Mouse (Mus musculus) layer of hippocampus, adult 2 months (tissue): ENCODE measurements around the gene Klhdc9. TPM values are rescaled to one million over a fixed set of nuclear protein-coding genes. Genes with fewer than 3 reads are reported as not detected.
"Not testable (repeated sequence)": the region's sequence is repeated elsewhere in the genome, so short reads cannot be mapped to it uniquely, and the experiment has no call there.

Experiments
- DNase-seq, 2 experiments: peaks; one replicate each; pipeline ENCODE4 v3.0.0; 2022; ENCODE audit warnings: low spot score in 2 of 2
- H3K27ac ChIP-seq: fragments of 200-600 bp; 2 replicates; pipeline ENCODE4 v1.8.1; 2022
- H3K4me3 ChIP-seq: fragments of 200-600 bp; 2 replicates; pipeline ENCODE4 v1.8.1; 2022; ENCODE audit warnings: mild to moderate bottlenecking
- CTCF ChIP-seq: fragments of 200-600 bp; conservative IDR thresholded peaks from 2 replicates; pipeline ENCODE4 v1.8.1; 2022; ENCODE audit warnings: antibody characterized with exemption, mild to moderate bottlenecking, moderate library complexity
- total RNA-seq, 2 experiments: library from RNA; stranded (reverse); gene quantifications; 2 replicates each; pipeline ENCODE4 v1.2.3; 2021

Klhdc9 gene
- total RNA-seq, 2 experiments from 2014 or later, result 7.7 to 8.7 TPM

DNA sequence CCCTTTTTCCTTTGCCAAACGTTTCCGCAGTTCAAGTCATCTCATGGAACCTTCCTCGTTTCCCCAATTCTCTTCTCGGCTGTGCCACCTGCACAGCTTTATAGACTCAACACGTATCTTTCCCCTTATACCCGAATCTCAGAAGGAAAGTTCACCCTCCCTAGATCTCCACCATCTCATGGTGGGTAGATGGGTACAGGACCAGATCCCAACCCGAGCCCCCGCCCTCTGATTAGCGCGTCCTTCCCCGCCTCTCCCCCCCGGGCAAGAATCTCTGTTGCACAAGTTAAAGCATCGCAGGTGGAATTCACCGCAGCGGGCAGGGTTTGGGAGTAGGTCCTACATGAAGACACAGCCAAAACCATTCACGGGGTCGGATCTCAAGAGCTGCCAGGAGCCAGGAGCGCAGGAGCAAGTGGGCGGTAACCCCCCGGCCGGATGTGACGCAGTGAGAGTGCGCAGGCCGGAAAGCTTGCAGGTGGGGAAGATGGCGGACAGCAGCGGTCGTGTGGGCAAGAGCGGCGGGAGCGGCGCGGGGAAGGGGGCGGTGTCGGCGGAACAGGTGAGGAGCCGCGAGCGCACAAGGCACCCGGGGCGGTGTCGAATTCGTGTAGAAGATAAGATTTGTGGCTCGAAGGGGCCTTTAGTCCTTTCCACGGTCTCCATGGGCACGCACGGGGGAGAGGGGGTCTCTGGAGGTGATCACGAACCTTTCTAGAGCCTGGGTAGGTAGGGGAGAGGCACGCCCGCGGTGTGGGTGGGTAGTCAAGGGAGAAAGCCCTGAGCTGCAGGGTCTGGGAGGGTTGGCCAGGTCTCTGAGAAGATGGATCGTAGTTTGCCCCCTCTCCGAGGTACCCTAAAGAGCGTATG, 15.1 kb downstream of the Klhdc9 start, which contains the start of the genes Nit1 and Pfdn2:
TSS of gene Nit1 (minus strand) at position 422 of the 870 bp plus-strand sequence.
TSS of gene Pfdn2 (plus strand) at position 446 of the 870 bp plus-strand sequence.
- Histone ChIP-seq H3K27ac (peak within 1 kb of the TSS; percentile 86), H3K4me3 (peak within 1 kb of the TSS; percentile 96)
- peak; percentile 91 to 94 for DNase-seq
- TF ChIP-seq CTCF, result no peak

DNA sequence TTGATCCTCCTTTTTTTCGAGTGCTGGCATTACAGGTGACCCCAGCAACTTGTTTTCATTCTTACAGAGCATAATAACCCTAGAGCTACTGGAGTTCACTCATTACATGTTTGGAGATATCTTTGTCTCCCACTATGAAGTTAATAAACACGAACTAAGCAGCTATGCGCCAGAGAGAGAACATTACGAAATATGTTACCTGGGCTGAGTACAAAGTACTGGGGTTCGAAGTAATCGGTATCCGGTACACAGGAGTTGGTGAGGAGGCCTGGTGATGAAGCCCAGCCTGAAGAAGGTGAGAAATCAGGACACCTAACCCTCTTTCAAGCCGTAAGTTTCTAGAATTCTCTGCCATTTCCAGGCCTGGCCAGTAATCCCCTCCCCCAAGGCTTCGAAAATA, 15.9 kb downstream of the Klhdc9 start:
- no peak for DNase-seq

DNA sequence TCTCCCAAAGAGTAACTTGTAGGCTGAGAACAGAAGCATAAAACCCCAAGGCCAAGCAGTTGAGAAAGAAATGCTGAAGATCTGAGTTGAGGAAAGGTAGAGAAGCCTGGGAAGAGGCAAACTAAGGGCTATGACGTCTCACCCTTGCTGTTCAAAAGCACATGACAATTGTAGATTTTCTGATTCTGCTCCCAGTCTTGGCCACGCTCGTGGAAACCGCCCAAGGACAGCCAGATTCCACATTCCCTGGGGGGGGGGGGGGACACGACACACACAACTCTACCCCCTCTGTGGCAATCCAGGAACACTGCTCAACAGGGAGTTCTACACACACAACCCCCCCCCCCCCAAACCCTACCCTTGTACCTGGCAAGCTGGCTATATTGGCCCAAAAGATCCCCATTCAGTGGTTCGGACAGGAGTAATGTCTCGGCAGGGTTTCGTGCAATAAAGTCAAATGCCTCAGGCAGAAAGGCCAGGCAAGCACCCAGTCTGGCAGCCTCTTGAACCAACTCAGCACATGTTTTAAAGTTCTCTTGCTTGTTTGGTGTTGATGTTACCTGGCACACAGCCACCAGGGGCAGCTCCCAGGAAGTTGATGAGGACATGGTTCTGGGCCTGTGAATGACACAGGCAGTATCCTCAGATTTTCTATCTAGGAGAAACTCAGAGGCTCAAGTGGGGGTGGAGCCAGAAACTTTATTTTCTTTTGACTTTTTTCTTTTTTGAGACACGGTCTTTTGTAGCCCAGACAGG, 16.5 kb downstream of the Klhdc9 start:
- TF ChIP-seq CTCF, result no peak
- DNase-seq, result no peak
- Histone ChIP-seq H3K27ac (no peak overlapping the region), H3K4me3 (peak overlapping the region; percentile 96)

More for the DNA sequence above, 15.9 kb downstream of the Klhdc9 start:
- TF ChIP-seq CTCF, result no peak
- peak overlapping the region; percentile 86 for H3K27ac ChIP-seq
- H3K4me3 ChIP-seq, result peak overlapping the region; percentile 96

DNA sequence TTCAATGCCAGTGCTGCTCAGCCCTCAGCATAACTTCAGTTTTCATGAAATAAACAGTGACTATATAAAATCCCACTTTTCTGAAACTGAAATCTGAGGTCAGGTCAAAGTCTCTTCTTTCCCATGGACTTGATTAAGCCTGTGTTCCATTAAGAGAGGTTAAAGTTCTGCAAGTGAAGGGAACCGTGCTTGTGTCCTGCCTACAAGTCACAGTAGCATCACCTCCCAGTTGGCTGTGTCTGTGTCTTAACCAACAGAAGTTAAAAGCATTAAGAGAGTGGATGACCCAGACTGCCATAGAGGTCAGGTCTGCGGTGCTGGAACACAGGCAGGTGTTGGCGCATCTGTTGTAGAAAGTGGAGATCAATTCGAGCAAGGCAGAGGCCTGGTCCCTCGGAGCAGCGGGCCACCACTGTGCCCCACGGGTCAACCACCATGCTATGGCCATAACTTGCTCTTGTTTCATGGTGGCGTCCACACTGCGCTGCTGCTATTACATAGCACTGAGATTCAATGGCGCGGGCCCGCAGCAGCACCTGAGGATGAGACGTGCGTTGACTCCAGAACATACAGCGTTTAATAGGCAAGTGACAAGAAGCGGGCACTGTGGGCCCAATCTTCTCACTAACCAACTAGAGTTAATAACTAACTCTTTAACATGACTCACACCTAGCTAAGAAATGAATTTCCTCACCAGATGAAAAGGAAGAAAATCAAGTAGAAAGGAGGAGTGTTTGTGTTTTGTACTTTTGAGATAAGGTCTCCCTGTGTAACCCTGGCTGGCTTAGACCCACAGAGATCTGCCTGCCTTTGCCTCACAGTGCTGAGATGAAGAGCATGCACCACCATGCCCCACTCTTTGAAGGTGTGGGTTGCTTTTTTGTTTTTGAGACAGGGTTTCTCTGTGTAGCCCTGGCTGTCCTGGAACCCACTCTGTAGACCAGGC, 18.1 kb downstream of the Klhdc9 start:
- no peak overlapping the region for H3K27ac ChIP-seq
- TF ChIP-seq CTCF, result no peak
- no peak for DNase-seq
- H3K4me3 ChIP-seq, result no peak overlapping the region

DNA sequence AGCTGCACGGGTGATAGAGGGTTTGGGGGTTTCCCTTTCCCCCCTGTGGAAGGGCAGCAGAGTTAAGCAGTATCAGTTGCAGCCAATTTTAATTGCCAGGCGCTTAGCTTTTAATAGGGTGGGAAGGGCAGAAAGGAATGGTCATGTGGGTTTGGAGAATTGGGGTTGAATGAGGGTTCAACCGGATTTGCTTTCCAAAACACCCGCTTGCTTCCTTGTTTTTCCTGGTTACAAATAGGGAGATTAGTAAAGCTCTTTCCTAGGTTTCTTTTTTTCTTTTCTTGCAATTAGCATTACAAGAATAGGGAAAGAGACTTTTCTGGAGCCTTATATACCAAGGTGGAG, 30.4 kb downstream of the Klhdc9 start:
- no peak for DNase-seq
- Histone ChIP-seq H3K4me3 (peak overlapping the region; percentile 95), H3K27ac (peak overlapping the region; percentile 94)
- TF ChIP-seq CTCF, result no peak

DNA sequence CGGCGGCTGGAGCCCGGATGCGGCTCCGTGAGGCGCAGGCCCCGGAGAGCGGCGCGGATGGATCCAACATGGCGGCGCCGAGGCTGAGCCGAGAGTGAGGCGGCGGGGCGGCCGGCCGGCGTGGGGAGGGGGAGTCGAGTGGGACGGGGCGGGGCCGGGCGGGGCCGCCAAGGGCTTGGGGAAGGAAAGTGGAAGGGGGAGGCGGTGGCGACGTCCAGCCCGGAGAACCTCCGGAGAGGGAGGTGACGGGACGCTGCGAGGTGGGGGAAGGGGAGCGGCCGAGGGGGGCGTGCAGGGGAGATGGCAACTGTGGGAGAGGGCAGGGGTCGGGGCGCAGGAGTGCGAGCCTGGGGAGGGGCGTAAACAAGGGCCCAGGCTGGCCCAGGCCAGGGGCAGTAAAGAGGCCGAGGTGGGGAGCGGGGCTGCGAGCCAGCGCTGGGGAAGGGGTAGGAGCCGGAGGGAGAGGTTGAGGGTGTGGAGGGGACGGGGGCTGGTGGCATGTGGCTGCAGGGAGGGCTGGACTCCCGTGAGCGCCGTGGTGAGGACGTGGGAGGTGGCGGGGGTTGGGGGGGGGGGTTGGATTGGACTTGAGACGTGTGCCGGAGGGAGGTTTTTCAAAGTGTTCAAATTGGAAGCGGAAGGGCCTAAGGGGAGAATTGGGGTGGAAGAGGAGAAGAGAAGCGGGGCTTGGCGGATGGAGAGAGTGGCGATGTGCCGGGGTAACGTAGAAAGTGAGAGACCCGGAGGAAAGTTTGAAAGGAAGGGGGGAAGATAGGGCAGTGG, 31.0 kb downstream of the Klhdc9 start:
- peak overlapping the region; percentile 94 for H3K27ac ChIP-seq
- no peak for TF ChIP-seq CTCF

DNA sequence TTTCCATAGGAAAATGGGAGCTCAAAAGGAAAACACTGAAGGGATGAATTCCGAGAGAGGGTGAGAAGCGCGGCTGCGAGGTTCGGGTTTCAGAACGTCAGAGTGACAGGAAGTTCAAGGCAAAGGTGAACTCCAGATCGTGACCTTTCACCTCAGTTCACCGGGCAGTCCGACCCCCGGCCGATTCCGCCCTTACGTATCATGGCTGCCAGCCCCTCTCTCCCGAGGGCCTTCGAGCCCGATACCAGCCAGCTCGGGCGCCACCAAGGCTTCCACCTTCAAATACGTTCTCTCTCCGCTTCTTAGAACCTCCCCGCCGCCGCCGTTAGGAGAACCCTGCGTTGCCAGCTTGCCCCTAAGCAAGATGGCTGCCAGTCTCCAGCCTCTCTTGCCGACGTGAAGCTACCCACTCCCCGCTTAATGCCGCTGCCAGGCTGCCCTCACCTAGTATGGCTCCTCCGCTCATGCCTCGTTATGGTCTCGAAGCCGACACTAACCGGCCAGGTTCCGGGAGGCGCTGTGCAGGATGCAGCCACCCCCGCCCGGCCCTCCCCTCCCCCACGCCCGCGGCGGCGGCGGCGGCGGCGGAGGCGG, 31.7 kb downstream of the Klhdc9 start, which contains the start of gene Dedd:
TSS of gene Dedd (plus strand) at position 307 of the 594 bp plus-strand sequence.
- peak within 1 kb of the TSS; percentile 95 for H3K4me3 ChIP-seq
- TF ChIP-seq CTCF, result peak; percentile 26; the same call in 1 of the 2 replicates
- H3K27ac ChIP-seq, result peak within 1 kb of the TSS; percentile 94
- DNase-seq, result peak; percentile 89 to 96

More for the DNA sequence above, 31.0 kb downstream of the Klhdc9 start:
- DNase-seq, result no peak
- H3K4me3 ChIP-seq, result peak overlapping the region; percentile 95

DNA sequence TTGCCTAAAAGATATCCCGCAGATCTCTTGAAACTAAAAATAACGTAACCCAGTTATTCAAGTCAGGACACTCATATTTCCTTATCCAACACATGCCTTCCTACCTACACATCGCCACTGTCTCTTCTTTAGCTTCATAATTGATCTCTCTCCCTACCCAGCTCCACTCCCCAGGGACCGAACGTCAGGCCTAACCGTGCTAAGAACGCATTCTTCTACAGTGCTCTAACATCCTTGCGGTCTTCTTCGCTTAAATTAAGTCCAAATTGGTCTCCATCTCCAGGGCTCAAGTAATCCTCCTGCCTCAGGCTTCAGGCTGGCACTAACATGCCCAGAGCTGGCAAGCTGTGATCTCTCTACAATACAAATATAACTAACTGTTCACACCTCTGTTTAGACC, 32.4 kb downstream of the Klhdc9 start:
- H3K4me3 ChIP-seq, result peak overlapping the region; percentile 95
- peak overlapping the region; percentile 94 for H3K27ac ChIP-seq
- no peak for DNase-seq
- no peak for TF ChIP-seq CTCF

DNA sequence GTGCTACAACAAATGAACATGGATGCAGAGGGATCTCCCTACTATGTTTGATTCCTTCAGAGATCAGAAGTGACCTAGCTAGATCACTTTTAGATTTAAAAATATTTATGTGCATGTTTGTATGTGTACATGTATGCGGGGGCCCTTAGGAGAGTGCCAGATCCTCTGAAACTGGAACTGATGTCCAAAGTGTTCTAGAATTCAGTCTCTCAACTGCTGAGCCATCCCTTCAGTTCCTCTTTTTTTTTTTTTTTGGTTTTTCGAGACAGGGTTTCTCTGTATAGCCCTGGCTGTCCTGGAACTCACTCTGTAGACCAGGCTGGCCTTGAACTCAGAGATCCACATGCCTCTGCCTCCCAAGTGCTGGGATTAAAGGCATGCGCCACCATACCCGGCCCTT, 34.0 kb downstream of the Klhdc9 start:
- not testable (repeated sequence) for H3K4me3 ChIP-seq, H3K27ac ChIP-seq, DNase-seq

DNA sequence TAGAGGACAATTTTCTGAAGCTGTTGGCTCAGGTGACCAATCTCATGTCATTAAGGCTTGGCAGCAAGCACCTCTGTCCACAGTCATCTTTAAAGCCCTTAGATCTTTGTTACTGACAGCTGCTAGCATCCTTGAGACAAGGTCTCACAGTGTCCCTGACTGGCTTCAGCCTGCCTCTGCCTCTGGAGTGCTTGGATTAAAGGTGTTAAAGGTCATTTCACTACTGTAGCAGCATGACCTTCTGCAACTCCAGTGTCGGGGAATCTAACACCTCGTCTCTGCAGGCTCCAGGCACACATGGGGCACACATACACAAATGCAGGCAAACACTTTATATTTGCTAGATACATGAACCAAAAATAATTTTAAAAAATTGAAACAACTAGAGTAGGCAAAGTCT, 35.0 kb downstream of the Klhdc9 start:
- H3K4me3 ChIP-seq, result no peak overlapping the region
- TF ChIP-seq CTCF, result no peak
- DNase-seq, result no peak
- no peak overlapping the region for H3K27ac ChIP-seq

DNA sequence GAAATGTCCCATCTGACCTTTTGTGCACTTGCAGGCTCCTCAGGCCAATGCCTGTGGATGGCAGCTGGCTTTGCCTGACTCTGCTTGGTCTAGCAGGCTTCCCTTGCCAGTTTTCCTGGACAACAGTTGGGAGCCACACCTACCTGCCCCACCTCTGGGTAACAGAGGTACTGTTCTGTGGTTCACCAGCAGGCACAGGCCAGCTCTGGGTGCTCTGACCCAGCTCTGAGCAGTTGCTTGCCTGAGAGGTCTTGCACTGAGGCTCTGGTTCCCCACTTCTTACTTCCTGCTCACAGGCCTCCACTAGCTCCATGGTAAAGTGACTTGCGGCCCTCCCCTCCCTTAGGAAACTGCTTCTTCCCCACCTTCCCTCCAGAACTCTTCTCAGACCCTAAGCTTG, 38.6 kb downstream of the Klhdc9 start:
- no peak for DNase-seq
- no peak overlapping the region for H3K4me3 ChIP-seq
- no peak overlapping the region for H3K27ac ChIP-seq
- TF ChIP-seq CTCF, result no peak
